Mouse (Mus musculus): ENCODE data around the gene Lce1i. TPM values are rescaled to one million over a fixed set of nuclear protein-coding genes. Genes with fewer than 3 reads are reported as not detected.

Lce1i gene
- total and polyA plus RNA-seq, 2 experiments from 2014 or later = not detected

- Histone ChIP-seq H3K9me3 (replicated peaks; ENCODE audit: control insufficient read depth, low read length) (no peaks in the 10 kb centered on the region), H3K4me2 (ENCODE audit: low read depth, low read length) (no peak within 1 kb of the TSS), H3K36me3 (replicated peaks; ENCODE audit: control insufficient read depth, insufficient read depth, low read length) (no peaks in the 10 kb centered on the region), H3K4me3 (ENCODE audit: low read depth, low read length) (no peak within 1 kb of the TSS), H3K4me1 (ENCODE audit: control insufficient read depth, insufficient read depth) (no peaks in the 10 kb centered on the region), H3K27me3 (ENCODE audit: control insufficient read depth, insufficient read depth, low read length) (no peaks in the 10 kb centered on the region), H3K27ac (ENCODE audit: low read depth) (no peak within 1 kb of the TSS), H3K9ac (replicated peaks; ENCODE audit: low read depth, low read length) (no peak within 1 kb of the TSS)
- 57% methylated on average over 1 of the region's 1 CpGs for WGBS
- TF ChIP-seq EP300 (IDR thresholded peaks at IDR 0.05; ENCODE audit: low read depth) (no peak), CTCF (IDR thresholded peaks at IDR 0.05; ENCODE audit: low read depth) (no peak)
- no peak for ATAC-seq (ENCODE audit: insufficient read depth, low read depth)
- DNase-seq (ENCODE audit: low spot score) = no peak
Observed at GRCm38 (mm10) chr3:92790414-92790813, 11.7 kb upstream of the Lce1i start, which contains the start of gene Lce1j. TSS of gene Lce1j (minus strand) at chr3:92790514.

- no peak overlapping the region for H3K4me3 ChIP-seq (ENCODE audit: low read depth, low read length)
- WGBS = 17% methylated on average over 3 of the region's 3 CpGs
- H3K4me2 ChIP-seq (ENCODE audit: low read depth, low read length) = no peak overlapping the region
- H3K9ac ChIP-seq (replicated peaks; ENCODE audit: low read depth, low read length) = no peak overlapping the region
- TF ChIP-seq CTCF (IDR thresholded peaks at IDR 0.05; ENCODE audit: low read depth) (peak; percentile 48), EP300 (IDR thresholded peaks at IDR 0.05; ENCODE audit: low read depth) (no peak)
- DNase-seq (ENCODE audit: low spot score) (no peak), ATAC-seq (ENCODE audit: insufficient read depth, low read depth) (no peak)
- H3K36me3 ChIP-seq (replicated peaks; ENCODE audit: control insufficient read depth, insufficient read depth, low read length) = no peaks in the 10 kb centered on the region
- H3K27me3 ChIP-seq (ENCODE audit: control insufficient read depth, insufficient read depth, low read length) = no peaks in the 10 kb centered on the region
- no peaks in the 10 kb centered on the region for H3K4me1 ChIP-seq (ENCODE audit: control insufficient read depth, insufficient read depth)
- no peak overlapping the region for H3K27ac ChIP-seq (ENCODE audit: low read depth)
- no peaks in the 10 kb centered on the region for H3K9me3 ChIP-seq (replicated peaks; ENCODE audit: control insufficient read depth, low read length)
Observed at GRCm38 (mm10) chr3:92771573-92771972, 7.1 kb downstream of the Lce1i start.

- no peaks in the 10 kb centered on the region for H3K9me3 ChIP-seq (replicated peaks; ENCODE audit: control insufficient read depth, low read length)
- H3K4me1 ChIP-seq (ENCODE audit: control insufficient read depth, insufficient read depth) = no peaks in the 10 kb centered on the region
- no peak within 1 kb of the TSS for H3K27ac ChIP-seq (ENCODE audit: low read depth)
- no peak for ATAC-seq (ENCODE audit: insufficient read depth, low read depth)
- DNase-seq (ENCODE audit: low spot score) = no peak
- H3K27me3 ChIP-seq (ENCODE audit: control insufficient read depth, insufficient read depth, low read length) = no peaks in the 10 kb centered on the region
- no peak within 1 kb of the TSS for H3K4me2 ChIP-seq (ENCODE audit: low read depth, low read length)
- WGBS = 68% methylated on average over 1 of the region's 1 CpGs
- TF ChIP-seq EP300 (IDR thresholded peaks at IDR 0.05; ENCODE audit: low read depth) = no peak
- no peak for TF ChIP-seq CTCF (IDR thresholded peaks at IDR 0.05; ENCODE audit: low read depth)
- H3K36me3 ChIP-seq (replicated peaks; ENCODE audit: control insufficient read depth, insufficient read depth, low read length) = no peaks in the 10 kb centered on the region
- no peak within 1 kb of the TSS for H3K9ac ChIP-seq (replicated peaks; ENCODE audit: low read depth, low read length)
- no peak within 1 kb of the TSS for H3K4me3 ChIP-seq (ENCODE audit: low read depth, low read length)
Observed at GRCm38 (mm10) chr3:92764965-92765364, 13.7 kb downstream of the Lce1i start, which contains the start of gene Lce1h. TSS of gene Lce1h (minus strand) at chr3:92765065.

GRCm38 (mm10) chr3:92753197-92753596 is 25.5 kb downstream of the Lce1i start:
- no peak for TF ChIP-seq EP300 (IDR thresholded peaks at IDR 0.05; ENCODE audit: low read depth)
- peak; percentile 1; the same call in 1 of the 2 replicates for TF ChIP-seq CTCF (IDR thresholded peaks at IDR 0.05; ENCODE audit: low read depth)
- no peak overlapping the region for H3K4me3 ChIP-seq (ENCODE audit: low read depth, low read length)
- no peak overlapping the region for H3K9ac ChIP-seq (replicated peaks; ENCODE audit: low read depth, low read length)
- H3K4me2 ChIP-seq (ENCODE audit: low read depth, low read length) = no peak overlapping the region
- H3K4me1 ChIP-seq (ENCODE audit: control insufficient read depth, insufficient read depth) = no peaks in the 10 kb centered on the region
- no peaks in the 10 kb centered on the region for H3K9me3 ChIP-seq (replicated peaks; ENCODE audit: control insufficient read depth, low read length)
- H3K27me3 ChIP-seq (ENCODE audit: control insufficient read depth, insufficient read depth, low read length) = no peaks in the 10 kb centered on the region
- ATAC-seq (ENCODE audit: insufficient read depth, low read depth) (no peak), DNase-seq (ENCODE audit: low spot score) (no peak)
- no peak overlapping the region for H3K27ac ChIP-seq (ENCODE audit: low read depth)
- 40% methylated on average over 3 of the region's 3 CpGs for WGBS
- H3K36me3 ChIP-seq (replicated peaks; ENCODE audit: control insufficient read depth, insufficient read depth, low read length) = no peaks in the 10 kb centered on the region

GRCm38 (mm10) chr3:92752238-92752637 is 26.5 kb downstream of the Lce1i start, which contains the start of gene Lce1g:
TSS of gene Lce1g (minus strand) at chr3:92752338.
- Histone ChIP-seq H3K27ac (ENCODE audit: low read depth) (no peak within 1 kb of the TSS), H3K4me2 (ENCODE audit: low read depth, low read length) (no peak within 1 kb of the TSS), H3K9me3 (replicated peaks; ENCODE audit: control insufficient read depth, low read length) (no peaks in the 10 kb centered on the region), H3K27me3 (ENCODE audit: control insufficient read depth, insufficient read depth, low read length) (no peaks in the 10 kb centered on the region), H3K9ac (replicated peaks; ENCODE audit: low read depth, low read length) (no peak within 1 kb of the TSS), H3K4me3 (ENCODE audit: low read depth, low read length) (no peak within 1 kb of the TSS), H3K36me3 (replicated peaks; ENCODE audit: control insufficient read depth, insufficient read depth, low read length) (no peaks in the 10 kb centered on the region), H3K4me1 (ENCODE audit: control insufficient read depth, insufficient read depth) (no peaks in the 10 kb centered on the region)
- DNase-seq (ENCODE audit: low spot score) = no peak
- ATAC-seq (ENCODE audit: insufficient read depth, low read depth) = no peak
- TF ChIP-seq CTCF (IDR thresholded peaks at IDR 0.05; ENCODE audit: low read depth) = no peak
- TF ChIP-seq EP300 (IDR thresholded peaks at IDR 0.05; ENCODE audit: low read depth) = no peak
- 61% methylated on average over 1 of the region's 1 CpGs for WGBS

GRCm38 (mm10) chr3:92738996-92739395 is 39.7 kb downstream of the Lce1i start, which contains the start of gene Gm38119:
TSS of gene Gm38119 (minus strand) at chr3:92739096.
- TF ChIP-seq EP300 (IDR thresholded peaks at IDR 0.05; ENCODE audit: low read depth) = no peak
- no peak for TF ChIP-seq CTCF (IDR thresholded peaks at IDR 0.05; ENCODE audit: low read depth)
- H3K9me3 ChIP-seq (replicated peaks; ENCODE audit: control insufficient read depth, low read length) = no peaks in the 10 kb centered on the region
- DNase-seq (ENCODE audit: low spot score) (no peak), ATAC-seq (ENCODE audit: insufficient read depth, low read depth) (no peak)
- no peaks in the 10 kb centered on the region for H3K36me3 ChIP-seq (replicated peaks; ENCODE audit: control insufficient read depth, insufficient read depth, low read length)
- 60% methylated on average over 1 of the region's 1 CpGs for WGBS
- no peak within 1 kb of the TSS for H3K27ac ChIP-seq (ENCODE audit: low read depth)
- H3K4me3 ChIP-seq (ENCODE audit: low read depth, low read length) = no peak within 1 kb of the TSS
- H3K9ac ChIP-seq (replicated peaks; ENCODE audit: low read depth, low read length) = no peak within 1 kb of the TSS
- H3K27me3 ChIP-seq (ENCODE audit: control insufficient read depth, insufficient read depth, low read length) = no peaks in the 10 kb centered on the region
- H3K4me2 ChIP-seq (ENCODE audit: low read depth, low read length) = no peak within 1 kb of the TSS
- H3K4me1 ChIP-seq (ENCODE audit: control insufficient read depth, insufficient read depth) = no peaks in the 10 kb centered on the region

Other genes starting within 250 kb of the Lce1i start
- not detected in 2 replicates for gene 2310046K23Rik, start 244.4 kb downstream of the Lce1i start, total RNA-seq (2014; rRNA removed; ENCODE audit: low replicate concordance)
- not detected in 2 replicates for gene 2310046K23Rik, start 244.4 kb downstream of the Lce1i start, polyA plus RNA-seq (2015; fragmentation: Nextera tagmentation; extraction: Ambion mirVana)
- 6.4 TPM in 1 of 2 replicates, not detected in the other for gene Ivl, start 205.2 kb downstream of the Lce1i start, total RNA-seq (2014; rRNA removed; ENCODE audit: low replicate concordance)
- gene Ivl, start 205.2 kb downstream of the Lce1i start, polyA plus RNA-seq (2015; fragmentation: Nextera tagmentation; extraction: Ambion mirVana) = not detected in 2 replicates
- not detected in 2 replicates for gene Smcp, start 189.9 kb downstream of the Lce1i start, total RNA-seq (2014; rRNA removed; ENCODE audit: low replicate concordance)
- not detected in 2 replicates for gene Smcp, start 189.9 kb downstream of the Lce1i start, polyA plus RNA-seq (2015; fragmentation: Nextera tagmentation; extraction: Ambion mirVana)
- not detected in 2 replicates for gene 2210017I01Rik, start 171.4 kb downstream of the Lce1i start, total RNA-seq (2014; rRNA removed; ENCODE audit: low replicate concordance)
- gene 2210017I01Rik, start 171.4 kb downstream of the Lce1i start, polyA plus RNA-seq (2015; fragmentation: Nextera tagmentation; extraction: Ambion mirVana) = not detected in 2 replicates
- gene Lce6a, start 157.2 kb downstream of the Lce1i start, total RNA-seq (2014; rRNA removed; ENCODE audit: low replicate concordance) = not detected in 2 replicates
- gene Lce6a, start 157.2 kb downstream of the Lce1i start, polyA plus RNA-seq (2015; fragmentation: Nextera tagmentation; extraction: Ambion mirVana) = not detected in 2 replicates
- gene Lce1a1, start 130.6 kb downstream of the Lce1i start, total RNA-seq (2014; rRNA removed; ENCODE audit: low replicate concordance) = not detected in 2 replicates
- not detected in 2 replicates for gene Lce1a1, start 130.6 kb downstream of the Lce1i start, polyA plus RNA-seq (2015; fragmentation: Nextera tagmentation; extraction: Ambion mirVana)
- gene Lce1b, start 122.0 kb downstream of the Lce1i start, total RNA-seq (2014; rRNA removed; ENCODE audit: low replicate concordance) = not detected in 2 replicates
- gene Lce1b, start 122.0 kb downstream of the Lce1i start, polyA plus RNA-seq (2015; fragmentation: Nextera tagmentation; extraction: Ambion mirVana) = not detected in 2 replicates
- gene Lce1a2, start 108.6 kb downstream of the Lce1i start, total RNA-seq (2014; rRNA removed; ENCODE audit: low replicate concordance) = not detected in 2 replicates
- gene Lce1a2, start 108.6 kb downstream of the Lce1i start, polyA plus RNA-seq (2015; fragmentation: Nextera tagmentation; extraction: Ambion mirVana) = not detected in 2 replicates
- gene Lce1c, start 99.7 kb downstream of the Lce1i start, total RNA-seq (2014; rRNA removed; ENCODE audit: low replicate concordance) = not detected in 2 replicates
- gene Lce1c, start 99.7 kb downstream of the Lce1i start, polyA plus RNA-seq (2015; fragmentation: Nextera tagmentation; extraction: Ambion mirVana) = not detected in 2 replicates
- gene Lce1d, start 91.7 kb downstream of the Lce1i start, total RNA-seq (2014; rRNA removed; ENCODE audit: low replicate concordance) = not detected in 2 replicates
- not detected in 2 replicates for gene Lce1d, start 91.7 kb downstream of the Lce1i start, polyA plus RNA-seq (2015; fragmentation: Nextera tagmentation; extraction: Ambion mirVana)
- gene Lce1e, start 69.8 kb downstream of the Lce1i start, total RNA-seq (2014; rRNA removed; ENCODE audit: low replicate concordance) = not detected in 2 replicates
- gene Lce1e, start 69.8 kb downstream of the Lce1i start, polyA plus RNA-seq (2015; fragmentation: Nextera tagmentation; extraction: Ambion mirVana) = not detected in 2 replicates
- not detected in 2 replicates for gene Lce1f, start 58.5 kb downstream of the Lce1i start, total RNA-seq (2014; rRNA removed; ENCODE audit: low replicate concordance)
- not detected in 2 replicates for gene Lce1f, start 58.5 kb downstream of the Lce1i start, polyA plus RNA-seq (2015; fragmentation: Nextera tagmentation; extraction: Ambion mirVana)
- not detected in 2 replicates for gene Gm38119, start 39.8 kb downstream of the Lce1i start, total RNA-seq (2014; rRNA removed; ENCODE audit: low replicate concordance)
- not detected in 2 replicates for gene Gm38119, start 39.8 kb downstream of the Lce1i start, polyA plus RNA-seq (2015; fragmentation: Nextera tagmentation; extraction: Ambion mirVana)
- gene Lce1g, start 26.6 kb downstream of the Lce1i start, total RNA-seq (2014; rRNA removed; ENCODE audit: low replicate concordance) = not detected in 2 replicates
- gene Lce1g, start 26.6 kb downstream of the Lce1i start, polyA plus RNA-seq (2015; fragmentation: Nextera tagmentation; extraction: Ambion mirVana) = not detected in 2 replicates
- not detected in 2 replicates for gene Lce1h, start 13.8 kb downstream of the Lce1i start, total RNA-seq (2014; rRNA removed; ENCODE audit: low replicate concordance)
- gene Lce1h, start 13.8 kb downstream of the Lce1i start, polyA plus RNA-seq (2015; fragmentation: Nextera tagmentation; extraction: Ambion mirVana) = not detected in 2 replicates
- gene Lce1j, start 11.6 kb upstream of the Lce1i start, total RNA-seq (2014; rRNA removed; ENCODE audit: low replicate concordance) = not detected in 2 replicates
- not detected in 2 replicates for gene Lce1j, start 11.6 kb upstream of the Lce1i start, polyA plus RNA-seq (2015; fragmentation: Nextera tagmentation; extraction: Ambion mirVana)
- not detected in 2 replicates for gene Lce1k, start 29.0 kb upstream of the Lce1i start, total RNA-seq (2014; rRNA removed; ENCODE audit: low replicate concordance)
- not detected in 2 replicates for gene Lce1k, start 29.0 kb upstream of the Lce1i start, polyA plus RNA-seq (2015; fragmentation: Nextera tagmentation; extraction: Ambion mirVana)
- not detected in 2 replicates for gene Kprp, start 48.3 kb upstream of the Lce1i start, total RNA-seq (2014; rRNA removed; ENCODE audit: low replicate concordance)
- gene Kprp, start 48.3 kb upstream of the Lce1i start, polyA plus RNA-seq (2015; fragmentation: Nextera tagmentation; extraction: Ambion mirVana) = not detected in 2 replicates
- not detected in 2 replicates for gene Lce1l, start 72.4 kb upstream of the Lce1i start, total RNA-seq (2014; rRNA removed; ENCODE audit: low replicate concordance)
- gene Lce1l, start 72.4 kb upstream of the Lce1i start, polyA plus RNA-seq (2015; fragmentation: Nextera tagmentation; extraction: Ambion mirVana) = not detected in 2 replicates
- gene 2310050C09Rik, start 91.3 kb upstream of the Lce1i start, total RNA-seq (2014; rRNA removed; ENCODE audit: low replicate concordance) = not detected in 2 replicates
- not detected in 2 replicates for gene 2310050C09Rik, start 91.3 kb upstream of the Lce1i start, polyA plus RNA-seq (2015; fragmentation: Nextera tagmentation; extraction: Ambion mirVana)
- gene Lce3a, start 147.3 kb upstream of the Lce1i start, total RNA-seq (2014; rRNA removed; ENCODE audit: low replicate concordance) = not detected in 2 replicates
- not detected in 2 replicates for gene Lce3a, start 147.3 kb upstream of the Lce1i start, polyA plus RNA-seq (2015; fragmentation: Nextera tagmentation; extraction: Ambion mirVana)
- not detected in 2 replicates for gene Lce3b, start 154.1 kb upstream of the Lce1i start, total RNA-seq (2014; rRNA removed; ENCODE audit: low replicate concordance)
- not detected in 2 replicates for gene Lce3b, start 154.1 kb upstream of the Lce1i start, polyA plus RNA-seq (2015; fragmentation: Nextera tagmentation; extraction: Ambion mirVana)
- gene Lce3c, start 165.6 kb upstream of the Lce1i start, total RNA-seq (2014; rRNA removed; ENCODE audit: low replicate concordance) = not detected in 2 replicates
- gene Lce3c, start 165.6 kb upstream of the Lce1i start, polyA plus RNA-seq (2015; fragmentation: Nextera tagmentation; extraction: Ambion mirVana) = not detected in 2 replicates
- not detected in 2 replicates for gene Lce3d, start 178.5 kb upstream of the Lce1i start, total RNA-seq (2014; rRNA removed; ENCODE audit: low replicate concordance)
- not detected in 2 replicates for gene Lce3d, start 178.5 kb upstream of the Lce1i start, polyA plus RNA-seq (2015; fragmentation: Nextera tagmentation; extraction: Ambion mirVana)
- not detected in 2 replicates for gene Lce3e, start 188.2 kb upstream of the Lce1i start, total RNA-seq (2014; rRNA removed; ENCODE audit: low replicate concordance)
- not detected in 2 replicates for gene Lce3e, start 188.2 kb upstream of the Lce1i start, polyA plus RNA-seq (2015; fragmentation: Nextera tagmentation; extraction: Ambion mirVana)
- not detected in 2 replicates for gene Lce3f, start 213.3 kb upstream of the Lce1i start, total RNA-seq (2014; rRNA removed; ENCODE audit: low replicate concordance)
- not detected in 2 replicates for gene Lce3f, start 213.3 kb upstream of the Lce1i start, polyA plus RNA-seq (2015; fragmentation: Nextera tagmentation; extraction: Ambion mirVana)
- not detected in 2 replicates for gene Crct1, start 236.8 kb upstream of the Lce1i start, total RNA-seq (2014; rRNA removed; ENCODE audit: low replicate concordance)
- not detected in 2 replicates for gene Crct1, start 236.8 kb upstream of the Lce1i start, polyA plus RNA-seq (2015; fragmentation: Nextera tagmentation; extraction: Ambion mirVana)
- gene Lce1m, start 240.2 kb upstream of the Lce1i start, total RNA-seq (2014; rRNA removed; ENCODE audit: low replicate concordance) = not detected in 2 replicates
- gene Lce1m, start 240.2 kb upstream of the Lce1i start, polyA plus RNA-seq (2015; fragmentation: Nextera tagmentation; extraction: Ambion mirVana) = not detected in 2 replicates

Measured in heart, postnatal 0 days (tissue).